Mouse (Mus musculus) macrophage (primary cell): Measurements from ENCODE around the gene Akr7a5. TPM values are rescaled to one million over a fixed set of nuclear protein-coding genes. Genes with fewer than 3 reads are reported as not detected.

Experiments
- H3K27ac ChIP-seq: fragments of 350-480 bp; formaldehyde crosslinking; 2 replicates; pipeline ENCODE4 v1.9.0; 2021
- H3K36me3 ChIP-seq: fragments of 350-480 bp; formaldehyde crosslinking; 2 replicates; pipeline ENCODE4 v1.9.0; 2021; ENCODE audit errors: inconsistent target
- H3K4me3 ChIP-seq: fragments of 350-480 bp; formaldehyde crosslinking; 2 replicates; pipeline ENCODE4 v1.9.0; 2021; ENCODE audit errors: inconsistent target
- H3K79me2 ChIP-seq: fragments of 350-480 bp; formaldehyde crosslinking; 2 replicates; pipeline ENCODE4 v1.9.0; 2021; ENCODE audit errors: inconsistent target
- WGBS: methylation state at CpG from one replicate; pipeline ENCODE4 v1.1.7; 2026; ENCODE audit warnings: inconsistent platforms; ENCODE audit not compliant: missing documents; 5-methylcytosine and 5-hydroxymethylcytosine counted together
- polyA plus RNA-seq: library from polyadenylated mRNA; stranded (reverse); fragments of 250-400 nt; gene quantifications from 3 replicates; pipeline ENCODE4 v1.2.4, GENCODE M21; 2018; ENCODE audit warnings: inconsistent platforms

Gene Akr7a5
- polyA plus RNA-seq, 1 experiment from 2014 or later = 17.1 TPM

- Histone ChIP-seq H3K36me3 (peaks cover 96% of the 10 kb centered on the region), H3K79me2 (no peaks in the 10 kb centered on the region; the same call in 1 of the 2 replicates), H3K4me3 (no peak overlapping the region), H3K27ac (no peak overlapping the region)
- 98% methylated on average over 11 of the region's 15 CpGs for WGBS
These were observed 25.7 kb upstream of the Akr7a5 start for GRCm38 (mm10) chr4:139284877-139285276.

- 98% methylated on average over 5 of the region's 5 CpGs for WGBS
- Histone ChIP-seq H3K27ac (no peak overlapping the region), H3K4me3 (no peak overlapping the region), H3K79me2 (no peaks in the 10 kb centered on the region; the same call in 1 of the 2 replicates), H3K36me3 (peaks cover 95% of the 10 kb centered on the region)
These were observed 24.3 kb upstream of the Akr7a5 start for GRCm38 (mm10) chr4:139286234-139286633.

- Histone ChIP-seq H3K79me2 (no peaks in the 10 kb centered on the region; the same call in 1 of the 2 replicates), H3K27ac (no peak overlapping the region), H3K36me3 (peaks cover 93% of the 10 kb centered on the region), H3K4me3 (no peak overlapping the region)
- WGBS = 86% methylated on average over 18 of the region's 18 CpGs
These were observed 23.3 kb upstream of the Akr7a5 start for GRCm38 (mm10) chr4:139287122-139287863.

- no peak overlapping the region for H3K27ac ChIP-seq
- no peaks in the 10 kb centered on the region for H3K79me2 ChIP-seq
- H3K4me3 ChIP-seq = no peak overlapping the region
- H3K36me3 ChIP-seq = peaks cover 78% of the 10 kb centered on the region
- 92% methylated on average over 10 of the region's 10 CpGs for WGBS
These were observed 21.5 kb upstream of the Akr7a5 start for GRCm38 (mm10) chr4:139289017-139289416.

GRCm38 (mm10) chr4:139291099-139291498 lies 19.4 kb upstream of the Akr7a5 start:
- H3K36me3 ChIP-seq = peaks cover 60% of the 10 kb centered on the region
- H3K4me3 ChIP-seq = no peak overlapping the region
- WGBS = 77% methylated on average over 16 of the region's 16 CpGs
- H3K79me2 ChIP-seq = no peaks in the 10 kb centered on the region
- H3K27ac ChIP-seq = no peak overlapping the region

- Histone ChIP-seq H3K79me2 (no peaks in the 10 kb centered on the region), H3K27ac (no peak overlapping the region), H3K36me3 (peaks cover 52% of the 10 kb centered on the region), H3K4me3 (no peak overlapping the region)
- WGBS = 87% methylated on average over 5 of the region's 5 CpGs
These were observed 18.5 kb upstream of the Akr7a5 start for GRCm38 (mm10) chr4:139292038-139292437.

- H3K4me3 ChIP-seq = no peak overlapping the region
- 95% methylated on average over 4 of the region's 4 CpGs for WGBS
- H3K36me3 ChIP-seq = peaks cover 56% of the 10 kb centered on the region
- no peak overlapping the region for H3K27ac ChIP-seq
- H3K79me2 ChIP-seq = no peaks in the 10 kb centered on the region; the same call in 1 of the 2 replicates
These were observed 13.0 kb upstream of the Akr7a5 start for GRCm38 (mm10) chr4:139297566-139297965.

- Histone ChIP-seq H3K36me3 (peaks cover 60% of the 10 kb centered on the region), H3K4me3 (no peak overlapping the region), H3K79me2 (peaks cover under 1% of the 10 kb centered on the region; the same call in 1 of the 2 replicates), H3K27ac (no peak overlapping the region)
- 89% methylated on average over 12 of the region's 12 CpGs for WGBS
These were observed 11.7 kb upstream of the Akr7a5 start for GRCm38 (mm10) chr4:139298671-139299366.

- WGBS = 93% methylated on average over 8 of the region's 8 CpGs
- H3K36me3 ChIP-seq = peaks cover 86% of the 10 kb centered on the region
- H3K79me2 ChIP-seq = peaks cover 30% of the 10 kb centered on the region; the same call in 1 of the 2 replicates
- H3K27ac ChIP-seq = no peak overlapping the region
- no peak overlapping the region for H3K4me3 ChIP-seq
These were observed 8.8 kb upstream of the Akr7a5 start for GRCm38 (mm10) chr4:139301780-139302179.

GRCm38 (mm10) chr4:139302241-139302640 lies 8.3 kb upstream of the Akr7a5 start:
- Histone ChIP-seq H3K36me3 (peaks cover 83% of the 10 kb centered on the region), H3K79me2 (peaks cover 35% of the 10 kb centered on the region; the same call in 1 of the 2 replicates), H3K4me3 (no peak overlapping the region), H3K27ac (no peak overlapping the region)
- 91% methylated on average over 5 of the region's 5 CpGs for WGBS

GRCm38 (mm10) chr4:139305521-139305920 lies 5.0 kb upstream of the Akr7a5 start:
- Histone ChIP-seq H3K79me2 (peaks cover 56% of the 10 kb centered on the region), H3K27ac (no peak overlapping the region), H3K4me3 (no peak overlapping the region), H3K36me3 (peaks cover 51% of the 10 kb centered on the region)
- WGBS = 93% methylated on average over 3 of the region's 3 CpGs

- Histone ChIP-seq H3K79me2 (peaks cover 56% of the 10 kb centered on the region), H3K36me3 (peaks cover 27% of the 10 kb centered on the region), H3K27ac (peak overlapping the region; percentile 69), H3K4me3 (no peak overlapping the region)
- WGBS = 10% methylated on average over 5 of the region's 5 CpGs
These were observed 2.6 kb upstream of the Akr7a5 start for GRCm38 (mm10) chr4:139307916-139308315.

GRCm38 (mm10) chr4:139309651-139310050 lies 893 bp upstream of the Akr7a5 start:
- peak overlapping the region; percentile 81 for H3K4me3 ChIP-seq
- H3K36me3 ChIP-seq = peaks cover 22% of the 10 kb centered on the region
- 67% methylated on average over 6 of the region's 6 CpGs for WGBS
- H3K27ac ChIP-seq = peak overlapping the region; percentile 61
- peaks cover 47% of the 10 kb centered on the region for H3K79me2 ChIP-seq

GRCm38 (mm10) chr4:139310899-139311701 lies 556 bp downstream of the Akr7a5 start:
- Histone ChIP-seq H3K27ac (no peak overlapping the region), H3K36me3 (peaks cover 8% of the 10 kb centered on the region), H3K4me3 (peak overlapping the region; percentile 34), H3K79me2 (peaks cover 32% of the 10 kb centered on the region)
- WGBS = under 1% methylated on average over 39 of the region's 53 CpGs
